ENCODE assay signal across 8 mouse cellular contexts in the genomic region with DNA sequence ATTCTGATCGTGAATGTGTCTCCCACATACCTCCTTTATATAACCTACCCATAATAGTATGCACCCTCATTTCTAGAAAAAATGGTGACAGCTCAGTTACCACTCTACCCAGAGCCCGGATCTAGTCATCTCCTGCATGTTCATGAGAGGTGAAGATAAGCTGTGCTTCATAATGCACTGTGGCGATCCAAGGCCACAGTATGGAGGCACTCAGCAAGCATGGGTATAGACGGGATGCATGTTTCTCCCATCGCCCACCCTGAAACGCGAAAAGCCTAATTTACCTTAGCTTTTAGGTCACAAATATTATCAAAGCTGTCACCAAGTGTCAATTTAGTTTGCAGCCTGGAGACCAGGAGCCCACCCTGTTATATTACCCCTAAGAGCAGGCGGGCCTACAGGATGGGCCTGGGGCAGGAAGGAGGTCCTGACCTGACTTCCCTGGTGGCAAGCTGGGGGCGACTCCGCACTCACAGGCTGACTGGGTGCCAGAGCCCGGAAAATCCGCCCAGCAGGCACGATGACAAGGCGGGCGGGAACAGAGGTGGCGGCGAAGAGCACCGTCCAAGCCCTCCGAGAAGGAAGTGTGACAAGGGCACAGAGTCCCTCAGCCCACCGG. TPM values are rescaled to one million over a fixed set of nuclear protein-coding genes. Genes with fewer than 3 reads are reported as not detected.
DNase-seq lines count a peak whose midpoint lies in the region; ATAC-seq lines count a peak whose summit lies in the region.

No protein-coding gene starts in this region.

- peak; percentile 74 for ATAC-seq in limb, embryonic 12.5 days (ENCODE audit: insufficient number of reproducible peaks, insufficient read depth, low FRiP score, low TSS enrichment, low read depth)
- peak; percentile 81 for ATAC-seq in neural tube, embryonic 13.5 days (ENCODE audit: low read depth)

- H3K27ac ChIP-seq in limb, embryonic 12.5 days, result peak overlapping the region; percentile 95
- H3K27ac ChIP-seq in neural tube, embryonic 13.5 days (replicated peaks), result peak overlapping the region; percentile 93

- peak; percentile 52 for DNase-seq in embryo, embryonic 10 days (ENCODE audit: low spot score)
- no peak for DNase-seq in embryo, embryonic 11 days
- DNase-seq in thymus, adult 18-20 months, result peak; percentile 72 to 75
- DNase-seq in thymus, postnatal 36 days, result no peak
- DNase-seq in frontal cortex, adult 2 months (ENCODE audit: extremely low spot score in 1 of 2, low spot score in 1 of 2), result peak; percentile 24 to 66
- no peak for DNase-seq in ovary, postnatal 36 days (ENCODE audit: low spot score)

- WGBS in limb, embryonic 12.5 days, result 3% methylated on average over 20 of the region's 20 CpGs
- WGBS in neural tube, embryonic 13.5 days, result 2% methylated on average over 20 of the region's 20 CpGs

- peaks cover 10% of the 10 kb centered on the region for H3K4me1 ChIP-seq in limb, embryonic 12.5 days (replicated peaks)
- H3K4me1 ChIP-seq in neural tube, embryonic 13.5 days (replicated peaks), result peaks cover 21% of the 10 kb centered on the region

- H3K27me3 ChIP-seq in limb, embryonic 12.5 days, result no peaks in the 10 kb centered on the region
- H3K27me3 ChIP-seq in neural tube, embryonic 13.5 days, result no peaks in the 10 kb centered on the region

- peak overlapping the region; percentile 74 for H3K4me2 ChIP-seq in limb, embryonic 12.5 days
- peak overlapping the region; percentile 78 for H3K4me2 ChIP-seq in neural tube, embryonic 13.5 days

- peak overlapping the region; percentile 88 for H3K4me3 ChIP-seq in limb, embryonic 12.5 days (replicated peaks)
- H3K4me3 ChIP-seq in neural tube, embryonic 13.5 days, result peak overlapping the region; percentile 93

- H3K36me3 ChIP-seq in limb, embryonic 12.5 days, result no peaks in the 10 kb centered on the region
- no peaks in the 10 kb centered on the region for H3K36me3 ChIP-seq in neural tube, embryonic 13.5 days

- H3K9ac ChIP-seq in limb, embryonic 12.5 days (replicated peaks), result peak overlapping the region; percentile 91
- H3K9ac ChIP-seq in neural tube, embryonic 13.5 days, result peak overlapping the region; percentile 96

- no peaks in the 10 kb centered on the region for H3K9me3 ChIP-seq in limb, embryonic 12.5 days
- H3K9me3 ChIP-seq in neural tube, embryonic 13.5 days, result no peaks in the 10 kb centered on the region

RNA-seq across cellular contexts. Expression of a gene that starts 0.5 kb away (rescaled TPM):
- polyA plus RNA-seq in frontal cortex, adult 2 months (2012; rRNA removed), result 32.4 and 33.4 TPM in 2 replicates
- polyA plus RNA-seq in limb, embryonic 12.5 days (2016; fragmentation: Nextera tagmentation; extraction: Ambion mirVana), result 23.8 and 25.0 TPM in 2 replicates
- 20.6 and 22.7 TPM in 2 replicates for polyA plus RNA-seq in neural tube, embryonic 13.5 days (2015; fragmentation: Nextera tagmentation; extraction: Ambion mirVana)

Comparison
In these comparisons a context has a peak if more than half of its experiments do, and no peak if none do; other contexts are left out.
1. DNase-seq: peak in embryo, embryonic 10 days (single experiment), thymus, adult 18-20 months (2 of 2) and frontal cortex, adult 2 months (2 of 2); none in embryo, embryonic 11 days (single experiment), thymus, postnatal 36 days (0 of 2) and ovary, postnatal 36 days (single experiment).